In genomic region chr16:94362174-94362873, GRCm38 (mm10) we compare ENCODE assay signal across 8 mouse cellular contexts. TPM values are rescaled to one million over a fixed set of nuclear protein-coding genes. Genes with fewer than 3 reads are reported as not detected.
DNase-seq lines count a peak whose midpoint lies in the region; ATAC-seq and TF ChIP-seq lines count a peak whose summit lies in the region.

No protein-coding gene starts in this region.

- H3K4me3 ChIP-seq in kidney, postnatal 0 days (replicated peaks; ENCODE audit: low read depth, low read length), result no peak overlapping the region
- no peak overlapping the region for H3K4me3 ChIP-seq in forebrain, embryonic 13.5 days
- no peak overlapping the region for H3K4me3 ChIP-seq in olfactory bulb, adult 2 months (ENCODE audit: insufficient read depth, low read depth, low read length)
- H3K4me3 ChIP-seq in intestine, embryonic 16.5 days (ENCODE audit: low read length), result no peak overlapping the region

- intact Hi-C loops in heart, postnatal 25 days (cut with DNase I), result no loop called here
- intact Hi-C loops in left cerebral cortex, postnatal 14 days (cut with DNase I), result no loop called here

- no peaks in the 10 kb centered on the region for H3K36me3 ChIP-seq in kidney, postnatal 0 days (ENCODE audit: insufficient read depth, low read length)
- H3K36me3 ChIP-seq in forebrain, embryonic 13.5 days (ENCODE audit: poor library complexity, severe bottlenecking), result peaks cover 4% of the 10 kb centered on the region; the same call in 1 of the 2 replicates
- H3K36me3 ChIP-seq in intestine, embryonic 16.5 days (ENCODE audit: control insufficient read depth, insufficient read depth, low read length), result no peaks in the 10 kb centered on the region

- no peak for ATAC-seq in kidney, postnatal 0 days (replicated peaks; ENCODE audit: low FRiP score, low read depth)
- ATAC-seq in forebrain, embryonic 13.5 days, result peak; percentile 71; the same call in 1 of the 2 replicates
- no peak for ATAC-seq in intestine, embryonic 16.5 days

- WGBS in kidney, postnatal 0 days, result 47% methylated on average over 10 of the region's 10 CpGs
- WGBS in forebrain, embryonic 13.5 days, result 47% methylated on average over 10 of the region's 10 CpGs
- WGBS in olfactory bulb, adult 2 months, result 30% methylated on average over 10 of the region's 10 CpGs
- WGBS in intestine, embryonic 16.5 days, result 50% methylated on average over 10 of the region's 10 CpGs

- H3K4me1 ChIP-seq in kidney, postnatal 0 days (replicated peaks; ENCODE audit: insufficient read depth, low read length), result 0 out of 2 replicates have a peak, but pooled peaks cover 6% of the 10 kb centered on the region
- peaks cover 7% of the 10 kb centered on the region for H3K4me1 ChIP-seq in forebrain, embryonic 13.5 days
- no peaks in the 10 kb centered on the region; the same call in 1 of the 2 replicates for H3K4me1 ChIP-seq in olfactory bulb, adult 2 months (ENCODE audit: control insufficient read depth, insufficient read depth, low read length)
- H3K4me1 ChIP-seq in intestine, embryonic 16.5 days (ENCODE audit: control insufficient read depth, insufficient read depth, low read length), result peaks cover 9% of the 10 kb centered on the region; the same call in 1 of the 2 replicates

- H3K9me3 ChIP-seq in kidney, postnatal 0 days (replicated peaks; ENCODE audit: low read length), result no peaks in the 10 kb centered on the region
- H3K9me3 ChIP-seq in forebrain, embryonic 13.5 days (replicated peaks), result no peaks in the 10 kb centered on the region
- H3K9me3 ChIP-seq in intestine, embryonic 16.5 days (ENCODE audit: control insufficient read depth, low read length), result no peaks in the 10 kb centered on the region

- peak; percentile 32 for DNase-seq in kidney, postnatal 0 days (ENCODE audit: low spot score)
- DNase-seq in kidney, adult 11 months, result no peak
- peak; percentile 91 for DNase-seq in adrenal gland, adult 8-10 months
- peak; percentile 48 for DNase-seq in heart, postnatal 25 days (ENCODE audit: low spot score)
- peak; percentile 83 to 91 for DNase-seq in left cerebral cortex, postnatal 14 days (ENCODE audit: low spot score in 2 of 2)

- H3K9ac ChIP-seq in kidney, postnatal 0 days (ENCODE audit: low read depth, low read length), result no peak overlapping the region
- no peak overlapping the region; the same call in 1 of the 2 replicates for H3K9ac ChIP-seq in forebrain, embryonic 13.5 days
- H3K9ac ChIP-seq in intestine, embryonic 16.5 days (ENCODE audit: low read depth, low read length), result no peak overlapping the region

- H3K27ac ChIP-seq in kidney, postnatal 0 days, result no peak overlapping the region
- H3K27ac ChIP-seq in forebrain, embryonic 13.5 days, result no peak overlapping the region; the same call in 1 of the 2 replicates
- peak overlapping the region; percentile 96 for H3K27ac ChIP-seq in olfactory bulb, adult 2 months (ENCODE audit: insufficient read depth, low read depth, low read length)
- no peak overlapping the region for H3K27ac ChIP-seq in intestine, embryonic 16.5 days (ENCODE audit: low read length)

- no peak for TF ChIP-seq POLR2A in olfactory bulb, adult 2 months (IDR thresholded peaks at IDR 0.05; ENCODE audit: insufficient read depth, low read depth, low read length)

- H3K4me2 ChIP-seq in kidney, postnatal 0 days (ENCODE audit: low read length), result no peak overlapping the region
- H3K4me2 ChIP-seq in forebrain, embryonic 13.5 days, result no peak overlapping the region
- no peak overlapping the region for H3K4me2 ChIP-seq in intestine, embryonic 16.5 days (ENCODE audit: low read depth, low read length)

- H3K27me3 ChIP-seq in kidney, postnatal 0 days (ENCODE audit: insufficient read depth, low read length), result no peaks in the 10 kb centered on the region
- no peaks in the 10 kb centered on the region for H3K27me3 ChIP-seq in forebrain, embryonic 13.5 days
- no peaks in the 10 kb centered on the region for H3K27me3 ChIP-seq in intestine, embryonic 16.5 days (replicated peaks; ENCODE audit: control insufficient read depth, insufficient read depth, low read length)

- TF ChIP-seq CTCF in kidney, postnatal 0 days (IDR thresholded peaks at IDR 0.05; ENCODE audit: low read depth), result no peak
- TF ChIP-seq CTCF in olfactory bulb, adult 2 months (IDR thresholded peaks at IDR 0.05; ENCODE audit: insufficient read depth, low read depth, low read length), result no peak

RNA-seq across cellular contexts. Expression of gene Ttc3, which starts 8.1 kb away (rescaled TPM):
- polyA plus RNA-seq in kidney, postnatal 0 days (2015; fragmentation: Nextera tagmentation; extraction: Ambion mirVana), result 152 and 158 TPM in 2 replicates
- 100 to 1,000 TPM in 3 of 4 experiments, 10 to 100 TPM in 1; 89.1 to 149 (median 120) TPM for total RNA-seq in adrenal gland, adult 8-10 months (2022)
- polyA plus RNA-seq in forebrain, embryonic 13.5 days (2015; fragmentation: Nextera tagmentation; extraction: Ambion mirVana), result 644 and 681 TPM in 2 replicates
- total RNA-seq in heart, postnatal 25 days (2021), result 10 to 100 TPM; 78.6 to 82.9 TPM
- total RNA-seq in left cerebral cortex, postnatal 14 days (2021), result 100 to 1,000 TPM; 802 to 810 TPM
- polyA plus RNA-seq in olfactory bulb, adult 2 months (2012; ENCODE audit: insufficient read depth, insufficient read length, low replicate concordance, missing spikeins), result 233 and 684 TPM in 2 replicates
- 120 and 128 TPM in 2 replicates for polyA plus RNA-seq in intestine, embryonic 16.5 days (2015; fragmentation: Nextera tagmentation; extraction: Ambion mirVana)

RNA-seq across cellular contexts. Expression of gene Pigp, which starts 9.3 kb away (rescaled TPM):
- 195 and 220 TPM in 2 replicates for polyA plus RNA-seq in kidney, postnatal 0 days (2015; fragmentation: Nextera tagmentation; extraction: Ambion mirVana)
- 100 to 1,000 TPM in 2 of 4 experiments, 10 to 100 TPM in 2; 80.9 to 101 (median 98.6) TPM for total RNA-seq in adrenal gland, adult 8-10 months (2022)
- polyA plus RNA-seq in forebrain, embryonic 13.5 days (2015; fragmentation: Nextera tagmentation; extraction: Ambion mirVana), result 120 and 126 TPM in 2 replicates
- total RNA-seq in heart, postnatal 25 days (2021), result 10 to 100 TPM; 88.2 to 91.8 TPM
- 10 to 100 TPM; 42.0 to 44.8 TPM for total RNA-seq in left cerebral cortex, postnatal 14 days (2021)
- not detected in 2 replicates for polyA plus RNA-seq in olfactory bulb, adult 2 months (2012; ENCODE audit: insufficient read depth, insufficient read length, low replicate concordance, missing spikeins)
- 121 and 129 TPM in 2 replicates for polyA plus RNA-seq in intestine, embryonic 16.5 days (2015; fragmentation: Nextera tagmentation; extraction: Ambion mirVana)

RNA-seq across cellular contexts. Expression of gene Ripply3, which starts 34.1 kb away (rescaled TPM):
- polyA plus RNA-seq in kidney, postnatal 0 days (2015; fragmentation: Nextera tagmentation; extraction: Ambion mirVana), result 14.0 and 14.9 TPM in 2 replicates
- total RNA-seq in adrenal gland, adult 8-10 months (2022), result 10 to 100 TPM in 1 of 4 experiments, 1 to 10 TPM in 3; 4.6 to 12.6 (median 5.3) TPM
- polyA plus RNA-seq in forebrain, embryonic 13.5 days (2015; fragmentation: Nextera tagmentation; extraction: Ambion mirVana), result 2.1 and 2.8 TPM in 2 replicates
- 1 to 10 TPM; 3.9 to 4.3 TPM for total RNA-seq in heart, postnatal 25 days (2021)
- total RNA-seq in left cerebral cortex, postnatal 14 days (2021), result under 1 TPM; 0.21 to 0.22 TPM
- polyA plus RNA-seq in olfactory bulb, adult 2 months (2012; ENCODE audit: insufficient read depth, insufficient read length, low replicate concordance, missing spikeins), result not detected in 2 replicates
- polyA plus RNA-seq in intestine, embryonic 16.5 days (2015; fragmentation: Nextera tagmentation; extraction: Ambion mirVana), result 4.5 and 4.6 TPM in 2 replicates

RNA-seq across cellular contexts. Expression of gene Hlcs, which starts 49.0 kb away (rescaled TPM):
- 5.0 and 5.9 TPM in 2 replicates for polyA plus RNA-seq in kidney, postnatal 0 days (2015; fragmentation: Nextera tagmentation; extraction: Ambion mirVana)
- total RNA-seq in adrenal gland, adult 8-10 months (2022), result 10 to 100 TPM; 20.7 to 31.7 (median 24.9) TPM
- polyA plus RNA-seq in forebrain, embryonic 13.5 days (2015; fragmentation: Nextera tagmentation; extraction: Ambion mirVana), result 9.0 and 9.8 TPM in 2 replicates
- 1 to 10 TPM; 5.0 to 5.7 TPM for total RNA-seq in heart, postnatal 25 days (2021)
- total RNA-seq in left cerebral cortex, postnatal 14 days (2021), result 10 to 100 TPM; 14.0 to 15.8 TPM
- not detected in 2 replicates for polyA plus RNA-seq in olfactory bulb, adult 2 months (2012; ENCODE audit: insufficient read depth, insufficient read length, low replicate concordance, missing spikeins)
- 7.2 and 7.4 TPM in 2 replicates for polyA plus RNA-seq in intestine, embryonic 16.5 days (2015; fragmentation: Nextera tagmentation; extraction: Ambion mirVana)

Comparison
In these comparisons a context has a peak if more than half of its experiments do, and no peak if none do; other contexts are left out.
1. RNA of gene Pigp, which starts 9.3 kb away (polyA plus RNA-seq): 195 to 220 TPM in kidney, postnatal 0 days, 120 to 126 TPM in forebrain, embryonic 13.5 days and 121 to 129 TPM in intestine, embryonic 16.5 days; not detected in olfactory bulb, adult 2 months; every median in the first group is over 100 times any median in the second.